Mouse (Mus musculus) heart, postnatal 0 days (tissue): ENCODE results near the gene Adra2c. TPM values are rescaled to one million over a fixed set of nuclear protein-coding genes. Genes with fewer than 3 reads are reported as not detected.

Experiments used
- ATAC-seq: fragments of 200-750 bp; cut with Nextera tagmentation; 2 replicates; pipeline ENCODE4 v1.8.0; 2017; ENCODE audit warnings: low read depth, moderate number of reproducible peaks, moderate library complexity; ENCODE audit not compliant: insufficient read depth
- DNase-seq: peaks from one replicate; pipeline ENCODE4 v3.0.0-alpha.2; 2016; ENCODE audit warnings: low spot score
- H3K27ac ChIP-seq: fragments of 300-500 bp; sonication (generic); 2 replicates; pipeline ENCODE4 v1.5.1; 2014; ENCODE audit warnings: low read depth, mild to moderate bottlenecking
- H3K27me3 ChIP-seq: fragments of 300-500 bp; sonication (generic); 2 replicates; pipeline ENCODE4 v1.6.1; 2014; ENCODE audit warnings: low read length, mixed read lengths; ENCODE audit not compliant: control insufficient read depth, insufficient read depth
- H3K36me3 ChIP-seq: fragments of 300-500 bp; sonication (generic); replicated peaks from 2 replicates; pipeline ENCODE4 v1.6.1; 2014; ENCODE audit warnings: low read length, mixed read lengths; ENCODE audit not compliant: control insufficient read depth, insufficient read depth
- H3K4me1 ChIP-seq: fragments of 300-500 bp; sonication (generic); 2 replicates; pipeline ENCODE4 v1.6.1; 2014; ENCODE audit warnings: antibody characterized with exemption; ENCODE audit not compliant: control insufficient read depth, insufficient read depth
- H3K4me2 ChIP-seq: fragments of 300-500 bp; sonication (generic); 2 replicates; pipeline ENCODE4 v1.6.1; 2014; ENCODE audit warnings: low read depth, mild to moderate bottlenecking, low read length, moderate library complexity
- H3K4me3 ChIP-seq: fragments of 300-500 bp; sonication (generic); 2 replicates; pipeline ENCODE4 v1.5.1; 2014; ENCODE audit warnings: low read depth, low read length
- H3K9ac ChIP-seq: fragments of 300-500 bp; sonication (generic); replicated peaks from 2 replicates; pipeline ENCODE4 v1.6.1; 2014; ENCODE audit warnings: low read depth, low read length, mixed read lengths
- H3K9me3 ChIP-seq: fragments of 300-500 bp; sonication (generic); replicated peaks from 2 replicates; pipeline ENCODE4 v1.6.1; 2016; ENCODE audit warnings: low read length; ENCODE audit not compliant: control insufficient read depth
- CTCF ChIP-seq: IDR thresholded peaks from 2 replicates; pipeline ENCODE4 v1.5.1; 2016; ENCODE audit warnings: antibody characterized with exemption, control low read depth, low read depth
- EP300 ChIP-seq: IDR thresholded peaks from 2 replicates; pipeline ENCODE4 v1.6.1; 2016; ENCODE audit warnings: antibody characterized with exemption, low read depth
- WGBS: fragments of 180-500 bp; shearing (Covaris S2); extraction: QIAGEN DNeasy Blood & Tissue Kit; methylation state at CpG from one replicate; pipeline ENCODE4 v1.1.7; 2014; 5-methylcytosine and 5-hydroxymethylcytosine counted together
- polyA plus RNA-seq: library from polyadenylated mRNA; unstranded; fragments of >200 nt; fragmentation: Nextera tagmentation; extraction: Ambion mirVana; gene quantifications from 2 replicates; pipeline ENCODE4 v1.2.1, GENCODE M21; 2015
- total RNA-seq: library from RNA; depleted of rRNA; stranded (reverse); fragments of >200 nt; gene quantifications from 2 replicates; pipeline ENCODE4 v1.2.3, GENCODE M21; 2014; ENCODE audit warnings: low replicate concordance; rRNA removed

The Adra2c gene
- total RNA-seq (0.76 TPM in 1 of 2 replicates, not detected in the other), polyA plus RNA-seq (not detected in 2 replicates)

DNA sequence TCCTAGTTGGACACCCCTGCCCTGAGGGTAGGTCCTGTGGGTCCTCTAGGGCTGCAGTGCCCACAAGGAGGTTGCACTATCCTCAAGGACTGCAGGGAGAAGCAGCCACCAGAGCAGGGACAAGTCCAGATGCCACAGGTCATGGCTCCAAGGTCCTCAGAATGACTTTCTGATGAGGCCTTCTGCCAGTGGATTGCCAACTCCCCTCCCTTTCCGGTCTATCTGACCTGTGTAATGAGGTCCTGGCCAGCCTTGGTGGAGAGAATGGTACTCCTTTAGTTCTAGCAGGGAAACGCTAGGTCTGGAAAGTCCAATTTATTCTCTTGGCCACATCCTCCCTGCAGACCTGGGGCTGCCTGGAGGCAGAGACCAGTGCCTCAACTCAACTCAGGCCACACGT lies at the start of gene Adra2c:
TSS of gene Adra2c (plus strand) at position 301 of the 400 bp plus-strand sequence.
- no peaks in the 10 kb centered on the region for H3K9me3 ChIP-seq
- H3K27me3 ChIP-seq: peaks cover 86% of the 10 kb centered on the region
- WGBS: 45% methylated on average over 3 of the region's 3 CpGs
- H3K36me3 ChIP-seq: no peaks in the 10 kb centered on the region
- DNase-seq (no peak), ATAC-seq (no peak)
- no peak within 1 kb of the TSS for H3K27ac ChIP-seq
- peak within 1 kb of the TSS; percentile 50 for H3K4me3 ChIP-seq
- H3K4me1 ChIP-seq: no peaks in the 10 kb centered on the region
- H3K4me2 ChIP-seq: peak within 1 kb of the TSS; percentile 87
- no peak within 1 kb of the TSS for H3K9ac ChIP-seq
- no peak for TF ChIP-seq CTCF
- no peak for TF ChIP-seq EP300

- Histone ChIP-seq H3K27me3 (no peaks in the 10 kb centered on the region), H3K36me3 (no peaks in the 10 kb centered on the region), H3K27ac (no peak overlapping the region), H3K4me3 (no peak overlapping the region), H3K9ac (no peak overlapping the region), H3K4me2 (no peak overlapping the region), H3K4me1 (no peaks in the 10 kb centered on the region), H3K9me3 (no peaks in the 10 kb centered on the region)
- 45% methylated on average over 4 of the region's 4 CpGs for WGBS
- DNase-seq (no peak), ATAC-seq (no peak)
- TF ChIP-seq EP300: no peak
- no peak for TF ChIP-seq CTCF
Measured at GRCm38 (mm10) chr5:35233142-35233541, 45.0 kb upstream of the Adra2c start.

DNA sequence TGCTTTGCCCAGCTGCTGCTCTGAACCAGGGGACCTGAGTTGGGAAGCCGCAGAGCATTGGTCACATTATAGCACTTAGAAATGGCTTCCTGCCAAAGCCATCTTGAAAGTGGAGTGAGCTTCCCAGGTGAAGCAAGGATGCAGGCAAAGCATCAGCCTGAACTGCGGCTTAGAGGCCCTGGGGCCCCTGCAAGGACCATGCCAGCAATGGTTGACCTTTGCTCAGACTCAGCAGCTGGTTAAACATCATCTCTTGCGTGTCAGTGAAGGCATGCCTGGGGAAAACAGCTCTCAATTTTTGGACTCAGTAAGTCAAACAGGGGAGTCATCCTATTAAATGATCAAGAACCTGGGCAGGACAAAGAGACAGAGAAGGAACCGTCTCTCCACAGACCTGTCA lies 40.4 kb upstream of the Adra2c start:
- Histone ChIP-seq H3K9ac (no peak overlapping the region), H3K9me3 (peaks cover 6% of the 10 kb centered on the region; the same call in 1 of the 2 replicates), H3K27me3 (no peaks in the 10 kb centered on the region), H3K4me2 (no peak overlapping the region), H3K4me3 (no peak overlapping the region), H3K36me3 (no peaks in the 10 kb centered on the region), H3K27ac (no peak overlapping the region), H3K4me1 (no peaks in the 10 kb centered on the region)
- DNase-seq (no peak), ATAC-seq (no peak)
- 77% methylated on average over 4 of the region's 4 CpGs for WGBS
- TF ChIP-seq CTCF: no peak
- no peak for TF ChIP-seq EP300

- no peaks in the 10 kb centered on the region for H3K27me3 ChIP-seq
- no peak overlapping the region for H3K4me2 ChIP-seq
- peaks cover 6% of the 10 kb centered on the region; the same call in 1 of the 2 replicates for H3K9me3 ChIP-seq
- H3K9ac ChIP-seq: no peak overlapping the region
- no peaks in the 10 kb centered on the region for H3K36me3 ChIP-seq
- 74% methylated on average over 2 of the region's 2 CpGs for WGBS
- ATAC-seq (no peak), DNase-seq (no peak)
- H3K27ac ChIP-seq: no peak overlapping the region
- no peaks in the 10 kb centered on the region for H3K4me1 ChIP-seq
- H3K4me3 ChIP-seq: no peak overlapping the region
- no peak for TF ChIP-seq EP300
- TF ChIP-seq CTCF: no peak
Measured at GRCm38 (mm10) chr5:35238627-35239026, 39.5 kb upstream of the Adra2c start.

GRCm38 (mm10) chr5:35241556-35241955 lies 36.6 kb upstream of the Adra2c start:
- Histone ChIP-seq H3K4me1 (no peaks in the 10 kb centered on the region), H3K27me3 (peaks cover 15% of the 10 kb centered on the region; the same call in 1 of the 2 replicates), H3K4me2 (no peak overlapping the region), H3K4me3 (no peak overlapping the region), H3K9me3 (peaks cover 6% of the 10 kb centered on the region; the same call in 1 of the 2 replicates), H3K9ac (no peak overlapping the region), H3K36me3 (no peaks in the 10 kb centered on the region), H3K27ac (no peak overlapping the region)
- ATAC-seq (no peak), DNase-seq (no peak)
- WGBS: 51% methylated on average over 3 of the region's 3 CpGs
- TF ChIP-seq CTCF (no peak), EP300 (no peak)

- Histone ChIP-seq H3K9ac (no peak overlapping the region), H3K9me3 (peaks cover 6% of the 10 kb centered on the region; the same call in 1 of the 2 replicates), H3K36me3 (no peaks in the 10 kb centered on the region), H3K4me2 (no peak overlapping the region), H3K27ac (no peak overlapping the region), H3K27me3 (peaks cover 18% of the 10 kb centered on the region; the same call in 1 of the 2 replicates), H3K4me1 (no peaks in the 10 kb centered on the region), H3K4me3 (no peak overlapping the region)
- 4% methylated on average over 1 of the region's 1 CpGs for WGBS
- ATAC-seq (no peak), DNase-seq (no peak)
- TF ChIP-seq CTCF (peak; percentile 44), EP300 (no peak)
Measured at GRCm38 (mm10) chr5:35244204-35244603, 33.9 kb upstream of the Adra2c start.
